Mouse (Mus musculus) cerebral cortex, adult 2 months (tissue): ENCODE measurements around the gene Cox16.

Source experiments
- WGBS: fragments of 180-500 bp; shearing (Covaris S2); methylation state at CpG from one replicate; pipeline ENCODE4 v1.1.7; 2018; 5-methylcytosine and 5-hydroxymethylcytosine counted together

The Cox16 gene

DNA sequence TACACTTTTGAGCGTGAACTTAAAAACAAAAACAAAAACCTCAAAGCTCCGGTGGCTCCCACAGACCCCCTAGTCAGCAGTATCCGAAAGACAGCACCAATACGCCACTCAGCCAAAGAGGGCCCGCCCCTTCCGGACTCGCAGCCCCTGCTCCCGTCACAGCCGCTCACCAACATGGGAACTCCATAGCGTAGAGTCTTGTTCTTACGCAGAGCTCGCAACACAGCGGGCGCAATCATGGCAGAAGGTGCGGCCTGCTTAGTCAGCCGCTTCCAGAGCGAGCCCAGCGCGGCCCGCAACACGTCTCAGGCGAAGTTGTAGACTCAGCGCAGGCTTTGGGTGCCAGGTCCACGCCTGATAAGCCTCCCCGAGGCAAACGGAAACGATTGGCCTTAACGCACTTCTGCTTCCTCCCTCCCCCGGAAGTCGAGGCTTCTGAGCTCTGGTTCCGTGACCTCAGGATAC, at the start of gene Cox16:
Gene Cox16, minus strand, starts transcription at position 401 of the 465 bp plus-strand sequence.
- WGBS, result under 1% methylated on average over 31 of the region's 31 CpGs

DNA sequence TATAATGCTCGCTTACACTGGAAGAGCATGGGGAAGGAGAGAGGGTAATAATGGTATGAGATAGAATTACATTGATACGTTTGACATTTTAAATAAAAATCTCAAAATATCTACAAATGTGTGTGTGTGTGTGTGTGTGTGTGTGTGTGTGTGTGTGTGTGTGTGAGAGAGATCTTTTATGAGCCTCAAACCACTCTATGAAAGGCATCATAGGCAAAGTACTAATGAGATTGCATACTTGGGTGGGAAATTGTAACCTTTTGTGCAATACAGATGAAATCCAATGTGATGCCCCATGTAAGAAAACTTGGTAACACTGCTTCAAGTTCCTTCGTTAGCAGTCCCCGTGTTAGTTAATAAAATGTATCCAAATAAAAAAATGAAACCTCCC, 48.1 kb upstream of the Cox16 start:
- 17% methylated on average over 4 of the region's 4 CpGs for WGBS

DNA sequence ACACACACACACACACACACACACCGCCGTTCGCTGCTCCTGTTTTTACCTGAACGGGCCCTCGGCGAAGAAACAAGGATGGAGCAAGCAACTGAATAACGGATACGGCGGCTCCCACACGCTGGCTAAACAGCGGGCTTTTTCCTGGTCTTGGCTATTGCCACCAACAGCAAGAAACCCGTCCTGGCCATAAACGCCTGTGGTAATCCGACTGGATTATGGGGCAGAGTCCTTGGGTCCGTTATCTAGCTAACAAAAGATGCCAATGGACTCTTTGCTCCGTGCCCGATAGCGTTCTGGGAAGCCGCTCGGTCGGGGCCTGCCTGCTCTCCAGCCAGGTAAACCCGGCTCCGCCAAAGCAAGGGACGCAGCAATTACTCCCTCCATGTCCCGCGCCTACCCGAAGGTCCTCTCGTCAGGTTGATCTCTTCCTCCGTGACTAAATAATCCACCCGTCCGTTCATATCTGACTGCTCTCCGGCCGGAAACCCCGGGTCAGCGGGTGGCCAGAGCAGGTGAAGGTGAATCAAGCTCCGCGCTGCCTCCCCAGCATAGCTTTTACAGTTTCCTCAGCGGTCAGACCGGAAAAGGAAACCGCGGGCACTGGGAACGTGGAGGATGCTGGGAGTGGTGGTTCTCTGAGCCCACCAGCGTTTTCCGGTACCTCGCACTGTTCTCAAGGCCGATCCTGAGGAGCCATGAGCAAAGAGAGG, 47.5 kb upstream of the Cox16 start, which contains the start of the genes Gm20498 and Synj2bp:
Gene Gm20498, minus strand, starts transcription at position 590 of the 713 bp plus-strand sequence.
Gene Synj2bp, minus strand, starts transcription at position 596 of the 713 bp plus-strand sequence.
- under 1% methylated on average over 46 of the region's 46 CpGs for WGBS

DNA sequence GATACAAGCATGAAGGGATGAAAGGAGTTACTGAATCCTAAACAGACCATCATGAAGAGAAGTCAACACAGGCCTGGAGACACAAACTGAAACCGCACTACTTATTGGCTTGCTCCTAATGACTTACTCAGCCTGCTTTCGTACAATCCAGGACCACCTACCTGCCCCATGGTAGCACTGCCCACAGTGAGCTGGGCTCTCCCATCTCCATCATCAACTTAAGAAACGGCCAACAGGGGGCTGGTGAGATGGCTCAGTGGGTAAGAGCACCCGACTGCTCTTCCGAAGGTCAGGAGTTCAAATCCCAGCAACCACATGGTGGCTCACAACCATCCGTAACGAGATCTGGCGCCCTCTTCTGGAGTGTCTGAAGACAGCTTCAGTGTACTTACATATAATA, 45.7 kb upstream of the Cox16 start:
- WGBS, result 76% methylated on average over 8 of the region's 8 CpGs

GRCm38 (mm10) chr12:81496906-81497305, 12.0 kb upstream of the Cox16 start:
- WGBS, result 97% methylated on average over 9 of the region's 9 CpGs

DNA sequence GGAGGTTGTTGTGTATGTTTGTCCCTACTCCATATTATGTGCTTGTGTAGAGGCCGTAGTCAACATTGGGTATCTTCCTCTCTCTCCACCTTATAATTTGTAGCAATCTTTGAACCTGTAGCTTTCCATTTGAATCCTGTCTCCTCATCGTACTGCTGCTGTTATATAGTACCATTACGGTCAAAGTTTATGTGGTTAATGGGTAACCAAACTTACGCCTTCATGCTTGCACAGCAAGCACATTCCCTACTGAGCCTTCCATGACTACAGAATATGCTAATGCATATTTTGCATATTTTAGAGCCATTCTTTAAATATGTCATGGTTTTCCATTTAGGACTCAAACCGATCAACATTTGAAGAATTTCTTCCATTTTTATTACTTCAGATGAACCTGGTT, 5.6 kb upstream of the Cox16 start:
- WGBS, result 94% methylated on average over 5 of the region's 5 CpGs

- WGBS, result 37% methylated on average over 6 of the region's 6 CpGs
These were observed 384 bp upstream of the Cox16 start for GRCm38 (mm10) chr12:81485311-81485710.

- 0% methylated on average over 7 of the region's 7 CpGs for WGBS
These were observed 715 bp downstream of the Cox16 start for GRCm38 (mm10) chr12:81484212-81484611.

DNA sequence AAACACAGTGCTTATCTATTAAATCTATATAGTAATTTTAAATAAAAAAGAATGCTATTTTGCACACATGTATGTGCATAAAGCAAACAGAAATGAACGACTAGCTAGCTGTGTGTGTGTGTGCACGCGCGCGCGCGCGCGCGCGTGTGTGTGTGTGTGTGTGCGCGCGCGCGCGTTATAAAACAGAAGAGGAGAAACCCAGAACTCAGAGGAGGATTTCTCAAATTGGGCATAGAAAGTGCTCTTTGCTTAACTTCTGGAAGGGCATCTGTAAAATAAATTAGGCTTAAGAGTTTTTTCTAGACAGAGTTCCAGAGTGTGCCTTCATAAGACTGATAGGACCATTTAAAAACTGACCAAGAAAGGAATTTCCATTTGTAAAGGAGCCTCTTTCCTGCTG, 1.3 kb downstream of the Cox16 start:
- 34% methylated on average over 17 of the region's 17 CpGs for WGBS

GRCm38 (mm10) chr12:81459051-81459450, 25.9 kb downstream of the Cox16 start:
- WGBS, result 98% methylated on average over 7 of the region's 7 CpGs

- 96% methylated on average over 9 of the region's 9 CpGs for whole genome bisulfite sequencing
These were observed 45.9 kb downstream of the Cox16 start for GRCm38 (mm10) chr12:81438985-81439384.

DNA sequence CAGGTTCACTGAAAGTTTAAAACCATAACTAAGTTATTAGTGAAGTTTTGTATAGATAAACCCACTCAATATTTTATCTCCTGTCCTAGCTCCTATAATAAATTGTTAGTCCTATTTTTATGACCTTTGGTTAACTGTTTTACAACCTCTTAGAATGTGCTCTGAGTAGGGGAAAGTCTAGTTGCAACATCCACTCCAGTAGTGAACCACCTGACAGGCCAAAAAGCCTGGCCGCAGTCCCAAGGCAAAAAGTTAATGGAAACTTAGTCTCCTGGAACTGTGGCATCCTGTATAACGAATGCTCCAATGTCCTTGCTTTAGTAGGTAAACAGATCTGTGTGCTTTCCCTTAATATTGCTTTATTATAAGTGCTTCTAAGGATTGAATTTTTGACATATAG, 50.1 kb downstream of the Cox16 start:
- 99% methylated on average over 2 of the region's 2 CpGs for WGBS

GRCm38 (mm10) chr12:81421846-81422245, 63.1 kb downstream of the Cox16 start, which contains the start of gene Adam4:
TSS of gene Adam4 (minus strand) at chr12:81421946.
- 85% methylated on average over 1 of the region's 1 CpGs for WGBS

DNA sequence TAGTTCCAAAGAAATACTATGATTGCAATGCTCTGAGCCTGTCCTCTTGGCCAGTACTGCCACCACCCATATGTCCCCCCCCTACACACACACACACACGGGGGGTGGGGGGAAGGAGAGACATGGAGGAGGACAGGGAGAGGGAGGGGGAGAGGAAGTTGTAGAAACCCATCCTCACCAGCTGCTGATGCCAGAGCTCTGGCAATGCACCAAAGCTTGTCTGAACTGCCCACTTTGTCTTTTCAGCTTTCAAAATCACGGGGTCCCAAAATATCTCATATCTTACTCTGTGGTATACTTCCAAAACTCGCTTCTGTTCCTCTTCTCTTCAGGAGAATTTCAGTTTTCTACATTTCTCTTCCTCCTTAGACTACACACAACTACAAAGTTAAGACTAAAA, 71.7 kb downstream of the Cox16 start:
- 49% methylated on average over 3 of the region's 3 CpGs for WGBS

GRCm38 (mm10) chr12:81408966-81409365, 76.0 kb downstream of the Cox16 start:
- WGBS, result 75% methylated on average over 3 of the region's 3 CpGs

DNA sequence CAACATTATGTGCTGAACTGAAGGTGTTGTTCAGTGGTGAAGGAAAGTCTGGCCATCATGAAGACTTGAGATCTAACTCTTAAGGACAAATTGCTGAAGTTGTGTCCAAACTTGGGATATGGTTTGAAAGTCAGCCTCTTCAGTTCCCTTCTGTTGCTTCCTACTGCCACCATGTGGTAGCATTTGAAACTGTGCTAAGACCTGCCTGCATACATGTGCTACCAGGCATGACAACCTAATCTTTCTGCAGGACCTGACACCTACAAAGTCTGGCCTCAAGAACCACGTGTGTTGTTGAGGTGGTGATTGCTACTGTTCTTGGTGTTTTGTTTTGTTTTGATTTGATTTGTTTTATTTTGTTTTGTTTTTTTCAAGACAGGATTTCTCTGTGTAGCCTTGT, 82.7 kb downstream of the Cox16 start:
- WGBS, result 14% methylated on average over 1 of the region's 1 CpGs

DNA sequence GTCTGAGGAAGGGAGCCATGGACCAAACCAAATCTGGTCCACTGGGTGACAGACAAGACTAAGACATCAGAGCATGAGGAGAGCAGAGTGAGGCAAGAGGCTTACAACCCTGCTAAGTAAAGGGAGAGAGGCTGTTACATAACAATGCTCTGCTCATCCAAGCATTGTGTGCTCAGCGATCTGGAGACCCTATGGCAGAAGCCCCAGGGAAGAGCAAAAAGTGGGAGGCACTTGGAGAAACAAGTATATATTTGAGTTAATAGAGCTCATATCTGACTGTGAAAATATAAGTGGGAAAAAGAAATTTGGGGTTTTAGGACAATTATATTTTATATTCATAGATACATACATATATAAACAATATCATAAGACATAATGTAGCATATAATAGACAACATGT, 105.6 kb downstream of the Cox16 start, which contains the start of gene Gm4787:
Gene Gm4787, minus strand, starts transcription at position 101 of the 400 bp plus-strand sequence.
- 78% methylated on average over 1 of the region's 1 CpGs for WGBS

DNA sequence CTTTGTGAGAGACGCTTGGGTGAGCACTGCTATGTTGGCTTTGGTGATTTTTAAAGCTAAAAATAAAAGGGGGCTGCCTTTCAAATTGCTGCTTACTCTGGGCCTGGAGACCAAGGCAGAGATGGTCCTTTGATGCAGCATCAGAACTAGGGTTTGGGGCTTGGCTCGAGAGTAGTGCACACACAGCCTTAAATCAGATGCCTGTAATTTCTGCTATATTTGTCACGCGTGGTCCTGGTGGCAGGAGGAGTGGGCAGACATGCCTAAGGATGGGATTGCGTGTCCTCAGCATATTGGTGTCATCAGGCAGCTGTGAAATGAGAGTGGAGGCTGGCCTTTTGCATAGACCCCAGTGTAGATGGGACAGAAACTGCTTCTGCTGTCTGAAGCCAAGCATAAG, 151.1 kb downstream of the Cox16 start:
- WGBS, result 56% methylated on average over 5 of the region's 5 CpGs

- under 1% methylated on average over 47 of the region's 47 CpGs for WGBS
These were observed 152.0 kb downstream of the Cox16 start, which contains the start of gene Slc8a3 for GRCm38 (mm10) chr12:81332875-81333421. TSS of gene Slc8a3 (minus strand) at chr12:81333180.

GRCm38 (mm10) chr12:81331937-81332874, 152.7 kb downstream of the Cox16 start:
- 1% methylated on average over 48 of the region's 54 CpGs for WGBS

DNA sequence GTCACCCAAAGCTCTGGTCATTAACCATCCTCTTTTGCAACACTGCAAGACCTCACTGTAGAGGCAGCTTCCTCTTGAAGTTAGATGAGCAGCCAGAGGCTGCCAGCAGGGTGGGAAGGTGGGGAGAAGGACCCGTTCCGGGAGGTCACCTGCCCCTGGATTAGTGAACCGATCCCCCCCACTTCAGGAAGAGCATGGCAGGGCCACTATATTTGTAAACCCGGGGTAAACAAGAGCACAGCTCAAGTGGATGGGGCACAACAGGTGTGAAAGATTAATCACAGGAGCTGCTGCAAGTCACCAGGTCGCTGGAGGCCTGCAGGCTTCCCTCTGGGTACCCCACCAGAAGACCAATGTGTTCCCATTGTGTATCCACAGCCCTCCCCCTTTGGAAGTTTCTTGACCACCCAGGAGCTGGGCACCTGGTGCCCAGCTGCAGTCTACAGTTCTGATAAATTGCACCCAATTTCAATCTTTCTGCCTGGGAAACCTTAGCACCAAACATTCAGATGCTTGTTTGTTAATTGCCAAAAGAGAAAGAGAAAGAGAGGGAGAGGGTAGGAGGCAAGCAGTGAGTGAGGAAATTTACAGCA, 153.8 kb downstream of the Cox16 start:
- 56% methylated on average over 5 of the region's 5 CpGs for WGBS

DNA sequence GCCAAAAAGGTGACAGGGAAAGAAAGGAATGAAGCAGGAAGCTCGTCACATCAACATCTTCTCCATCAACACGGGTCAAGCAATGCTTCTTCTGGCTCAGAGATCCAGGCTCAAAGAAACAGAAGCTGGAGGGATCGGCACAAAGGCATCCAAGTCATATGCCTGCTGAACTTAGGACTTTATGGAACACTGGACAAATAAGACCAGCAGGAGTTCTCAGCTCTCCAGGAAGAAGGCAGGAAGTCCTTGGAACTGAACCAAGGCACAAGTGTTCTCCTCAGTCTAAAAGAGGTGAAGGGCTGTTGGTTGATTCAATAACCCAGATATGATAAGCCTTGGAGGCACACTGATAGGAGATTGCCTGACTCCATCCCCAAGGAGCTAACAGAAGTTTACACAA, 159.9 kb downstream of the Cox16 start:
- WGBS, result 75% methylated on average over 3 of the region's 3 CpGs
